Mouse (Mus musculus): ENCODE results near the gene 2810459M11Rik.

GRCm38 (mm10) chr1:86076565-86076964, 30.9 kb downstream of the 2810459M11Rik start:
- TF ChIP-seq CTCF (conservative IDR thresholded peaks at IDR 0.05; ENCODE audit: low read length) (no peak), NANOG (IDR thresholded peaks at IDR 0.05; ENCODE audit: borderline replicate concordance, low read length) (no peak)
